Mouse (Mus musculus) layer of hippocampus, adult 9-11 months (tissue): ENCODE data around the gene Snx11.
"Not testable (repeated sequence)": the region's sequence is repeated elsewhere in the genome, so short reads cannot be mapped to it uniquely, and the experiment has no call there.

Experiments used
- DNase-seq: peaks from one replicate; pipeline ENCODE4 v3.0.0; 2022

Gene Snx11

GRCm38 (mm10) chr11:96776968-96777962 lies at the start of gene Snx11:
TSS of gene Snx11 (minus strand) at chr11:96777559.
- DNase-seq = peak; percentile 99

GRCm38 (mm10) chr11:96826481-96826880 lies 49.1 kb upstream of the Snx11 start:
- no peak for DNase-seq

- peak; percentile 48 for DNase-seq
These were observed 47.6 kb upstream of the Snx11 start for GRCm38 (mm10) chr11:96824783-96825495.

- peak; percentile 91 for DNase-seq
These were observed 46.8 kb upstream of the Snx11 start for GRCm38 (mm10) chr11:96823880-96824782.

- no peak for DNase-seq
These were observed 46.1 kb upstream of the Snx11 start for GRCm38 (mm10) chr11:96823471-96823837.

- no peak for DNase-seq
These were observed 45.5 kb upstream of the Snx11 start for GRCm38 (mm10) chr11:96822675-96823470.

GRCm38 (mm10) chr11:96821956-96822355 lies 44.6 kb upstream of the Snx11 start:
- DNase-seq = no peak

- DNase-seq = no peak
These were observed 40.9 kb upstream of the Snx11 start for GRCm38 (mm10) chr11:96818128-96818710.

- no peak for DNase-seq
These were observed 39.6 kb upstream of the Snx11 start for GRCm38 (mm10) chr11:96816979-96817378.

GRCm38 (mm10) chr11:96816494-96816893 lies 39.1 kb upstream of the Snx11 start:
- no peak for DNase-seq

GRCm38 (mm10) chr11:96815895-96816294 lies 38.5 kb upstream of the Snx11 start:
- no peak for DNase-seq

- DNase-seq = no peak
These were observed 37.1 kb upstream of the Snx11 start for GRCm38 (mm10) chr11:96814443-96814842.

GRCm38 (mm10) chr11:96813920-96814319 lies 36.6 kb upstream of the Snx11 start:
- no peak for DNase-seq

- DNase-seq = no peak
These were observed 36.1 kb upstream of the Snx11 start for GRCm38 (mm10) chr11:96813455-96813854.

- not testable (repeated sequence) for DNase-seq
These were observed 33.8 kb upstream of the Snx11 start for GRCm38 (mm10) chr11:96811188-96811587.

- DNase-seq = no peak
These were observed 32.3 kb upstream of the Snx11 start for GRCm38 (mm10) chr11:96809562-96810235.

- DNase-seq = no peak
These were observed 30.7 kb upstream of the Snx11 start for GRCm38 (mm10) chr11:96808066-96808465.

GRCm38 (mm10) chr11:96805606-96806005 lies 28.2 kb upstream of the Snx11 start:
- DNase-seq = no peak

- DNase-seq = no peak
These were observed 22.2 kb upstream of the Snx11 start for GRCm38 (mm10) chr11:96799511-96799910.

GRCm38 (mm10) chr11:96796586-96796985 lies 19.2 kb upstream of the Snx11 start:
- DNase-seq = no peak

- DNase-seq = no peak
These were observed 18.7 kb upstream of the Snx11 start for GRCm38 (mm10) chr11:96796081-96796480.
